Mouse (Mus musculus) embryonic facial prominence, embryonic 10.5 days (tissue): Measurements from ENCODE around the gene Lin7a. TPM values are rescaled to one million over a fixed set of nuclear protein-coding genes. Genes with fewer than 3 reads are reported as not detected.

Experiments used
- DNase-seq: peaks from one replicate; pipeline ENCODE4 v3.0.0-alpha.2; 2017; ENCODE audit warnings: low spot score
- H3K27ac ChIP-seq: fragments of 300-500 bp; sonication (generic); replicated peaks from 2 replicates; pipeline ENCODE4 v1.5.1; 2016; ENCODE audit warnings: mild to moderate bottlenecking
- H3K27me3 ChIP-seq: fragments of 300-500 bp; sonication (generic); replicated peaks from 2 replicates; pipeline ENCODE4 v1.6.1; 2016; ENCODE audit warnings: low read depth, mild to moderate bottlenecking; ENCODE audit not compliant: poor library complexity, severe bottlenecking
- H3K36me3 ChIP-seq: fragments of 300-500 bp; sonication (generic); replicated peaks from 2 replicates; pipeline ENCODE4 v1.6.1; 2016; ENCODE audit warnings: mild to moderate bottlenecking, moderate library complexity
- H3K4me1 ChIP-seq: fragments of 300-500 bp; sonication (generic); 2 replicates; pipeline ENCODE4 v1.6.1; 2016
- H3K4me3 ChIP-seq: fragments of 300-500 bp; sonication (generic); 2 replicates; pipeline ENCODE4 v1.5.1; 2016; ENCODE audit warnings: mild to moderate bottlenecking, moderate library complexity
- H3K9me3 ChIP-seq: fragments of 300-500 bp; sonication (generic); 2 replicates; pipeline ENCODE4 v1.6.1; 2016; ENCODE audit warnings: mild to moderate bottlenecking
- WGBS: fragments of 180-500 bp; shearing (Covaris S2); methylation state at CpG from one replicate; pipeline ENCODE4 v1.1.7; 2016; 5-methylcytosine and 5-hydroxymethylcytosine counted together
- polyA plus RNA-seq: library from polyadenylated mRNA; unstranded; fragments of >200 nt; fragmentation: Nextera tagmentation; extraction: Ambion mirVana; gene quantifications from 2 replicates; pipeline ENCODE4 v1.2.1, GENCODE M21; 2016

Gene Lin7a
- polyA plus RNA-seq, 1 experiment from 2014 or later = 2.0 TPM

DNA sequence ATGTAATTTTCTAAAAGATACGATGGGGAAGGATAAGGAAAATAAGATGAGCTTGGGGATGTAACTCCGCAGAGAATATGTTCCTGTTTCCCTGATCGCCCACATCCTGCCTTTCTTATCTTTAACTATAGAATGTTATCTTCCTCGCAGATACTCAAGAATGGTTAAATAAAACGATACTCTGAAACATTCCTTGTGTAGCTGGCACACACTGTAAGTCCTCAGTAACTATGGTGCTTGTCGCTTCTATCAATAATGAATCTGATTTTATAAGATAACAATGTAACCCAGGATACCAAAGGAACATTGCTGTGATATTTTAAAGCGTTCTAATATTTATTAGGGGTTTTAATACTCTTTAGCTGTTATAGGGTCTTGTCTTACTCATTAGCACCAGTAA, 22.4 kb upstream of the Lin7a start:
- H3K9me3 ChIP-seq = no peaks in the 10 kb centered on the region
- DNase-seq = no peak
- WGBS = 89% methylated on average over 7 of the region's 7 CpGs
- H3K27me3 ChIP-seq = no peaks in the 10 kb centered on the region
- no peaks in the 10 kb centered on the region for H3K36me3 ChIP-seq
- no peak overlapping the region for H3K27ac ChIP-seq
- H3K4me3 ChIP-seq = no peak overlapping the region
- 0 out of 2 replicates have a peak, but pooled peaks cover 3% of the 10 kb centered on the region for H3K4me1 ChIP-seq

DNA sequence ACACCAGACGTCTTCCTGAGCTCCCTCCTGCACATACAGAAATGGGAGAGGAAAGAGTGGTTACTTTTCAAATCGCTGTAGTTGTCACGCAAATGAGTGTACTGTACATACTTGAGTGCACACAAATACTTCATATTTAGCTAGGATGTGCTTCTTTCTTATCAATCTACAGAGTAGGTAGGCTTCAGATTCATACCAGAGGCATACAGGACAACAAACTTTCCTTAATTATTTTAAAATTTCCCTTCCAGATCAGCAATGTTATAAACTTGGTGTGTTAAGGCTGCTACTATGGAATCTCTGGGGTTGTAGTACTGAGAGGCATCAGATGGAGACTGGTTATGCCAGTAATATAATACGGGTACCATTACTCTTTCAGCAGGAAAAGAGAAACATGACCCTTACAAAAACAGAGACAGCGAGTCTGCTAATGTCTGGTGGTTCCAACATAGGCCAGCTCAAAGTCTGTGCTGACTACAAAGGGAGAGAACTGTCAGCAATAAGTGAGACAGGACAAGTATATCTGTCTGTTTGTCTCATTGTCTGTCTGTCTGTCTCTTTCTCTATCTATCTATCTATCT, 21.8 kb upstream of the Lin7a start:
- no peak for DNase-seq
- Histone ChIP-seq H3K4me3 (no peak overlapping the region), H3K36me3 (no peaks in the 10 kb centered on the region), H3K4me1 (0 out of 2 replicates have a peak, but pooled peaks cover 3% of the 10 kb centered on the region), H3K9me3 (no peaks in the 10 kb centered on the region), H3K27ac (no peak overlapping the region), H3K27me3 (no peaks in the 10 kb centered on the region)
- WGBS = 64% methylated on average over 5 of the region's 5 CpGs

DNA sequence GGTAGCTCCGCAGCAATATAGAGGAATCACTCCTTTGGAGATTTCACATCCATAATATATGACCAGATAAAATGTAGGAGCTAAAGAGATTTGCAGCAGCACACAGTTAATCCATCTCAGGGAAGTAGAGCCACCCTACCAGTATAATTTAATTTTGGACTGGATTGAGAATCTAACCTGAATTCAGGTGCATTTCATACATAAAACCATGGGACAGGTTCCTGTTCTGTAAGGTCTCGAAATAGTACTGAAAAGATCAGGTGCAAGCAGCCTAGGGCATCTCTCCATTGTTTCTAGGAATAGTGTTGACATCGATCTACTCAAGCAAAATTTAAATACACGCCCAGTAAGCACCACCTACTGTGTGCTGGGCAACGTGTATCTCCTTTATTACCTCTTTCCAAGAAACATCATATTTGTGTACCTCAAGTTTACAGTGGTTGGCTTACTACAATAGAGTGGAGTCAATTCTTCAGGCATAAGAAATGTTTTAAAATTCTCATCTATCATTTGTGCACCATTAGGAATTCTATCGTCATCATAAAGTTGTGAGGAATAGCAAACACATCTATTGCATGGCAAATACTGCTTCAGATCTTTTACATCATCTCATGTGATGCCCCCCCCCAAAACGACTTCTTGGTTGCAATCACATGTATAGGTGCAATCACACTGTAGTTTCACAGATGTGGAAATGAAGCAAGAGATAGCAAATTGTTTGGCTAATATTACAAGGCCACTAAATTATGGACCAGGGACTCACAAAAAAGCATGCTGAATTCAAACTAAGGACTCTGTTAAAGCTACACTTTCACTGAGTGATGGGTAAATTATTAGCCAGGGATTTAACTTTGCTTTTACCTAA, 20.9 kb upstream of the Lin7a start:
- Histone ChIP-seq H3K4me1 (0 out of 2 replicates have a peak, but pooled peaks cover 3% of the 10 kb centered on the region), H3K36me3 (no peaks in the 10 kb centered on the region), H3K27me3 (no peaks in the 10 kb centered on the region), H3K4me3 (no peak overlapping the region), H3K9me3 (no peaks in the 10 kb centered on the region), H3K27ac (no peak overlapping the region)
- no peak for DNase-seq
- WGBS = 83% methylated on average over 7 of the region's 7 CpGs

DNA sequence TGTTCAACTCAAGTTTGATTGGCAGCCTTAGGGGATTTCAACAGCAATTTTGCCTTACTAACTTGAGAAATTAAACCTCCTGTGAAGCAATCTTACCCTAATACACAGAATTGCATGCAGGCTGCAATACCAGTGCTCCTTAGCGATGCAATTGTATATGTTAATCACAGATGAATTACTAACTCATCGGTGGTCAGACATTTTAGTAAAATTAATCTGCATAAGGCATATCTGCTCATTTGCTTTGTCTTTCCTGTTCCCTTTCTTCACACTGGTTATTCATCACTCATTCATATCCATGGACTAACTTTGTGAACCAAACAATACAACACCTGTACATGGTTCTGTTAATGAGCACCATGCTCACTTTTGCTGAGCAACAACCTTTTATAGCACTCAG, 20.2 kb upstream of the Lin7a start:
- DNase-seq = no peak
- Histone ChIP-seq H3K9me3 (no peaks in the 10 kb centered on the region), H3K27ac (no peak overlapping the region), H3K4me1 (0 out of 2 replicates have a peak, but pooled peaks cover 3% of the 10 kb centered on the region), H3K36me3 (no peaks in the 10 kb centered on the region), H3K4me3 (no peak overlapping the region), H3K27me3 (no peaks in the 10 kb centered on the region)
- WGBS = 93% methylated on average over 2 of the region's 2 CpGs

DNA sequence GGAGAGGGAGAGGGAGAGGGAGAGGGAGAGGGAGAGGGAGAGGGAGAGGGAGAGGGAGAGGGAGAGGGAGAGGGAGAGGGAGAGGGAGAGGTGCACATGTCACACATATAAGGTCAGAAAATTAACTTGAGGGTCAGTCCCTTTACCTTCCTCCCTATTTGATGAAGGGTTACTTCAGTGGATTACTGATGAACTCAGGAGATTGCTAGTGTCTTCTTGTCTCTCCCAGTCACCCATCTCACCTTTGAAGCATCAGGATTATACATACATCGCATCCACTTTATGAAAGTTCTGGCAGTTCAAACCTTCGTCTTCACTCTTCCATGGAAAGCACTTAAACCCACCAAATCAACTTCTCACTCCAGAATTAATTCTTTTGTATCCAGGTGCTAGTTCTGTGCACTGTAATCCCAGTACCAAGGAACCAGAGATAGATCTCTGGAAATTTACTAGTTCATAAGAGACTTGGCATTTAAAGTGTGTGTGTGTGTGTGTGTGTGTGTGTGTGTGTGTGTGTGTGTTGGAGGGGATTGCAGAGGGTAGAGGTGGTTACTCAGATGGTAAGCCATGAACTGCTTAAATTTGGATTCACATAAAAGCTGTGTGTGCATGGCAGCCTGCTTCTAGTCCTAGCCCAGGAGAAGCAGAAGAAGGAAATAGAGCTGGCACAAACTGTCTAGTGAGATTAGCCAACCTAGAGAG, 19.5 kb upstream of the Lin7a start:
- no peaks in the 10 kb centered on the region for H3K9me3 ChIP-seq
- 0 out of 2 replicates have a peak, but pooled peaks cover 3% of the 10 kb centered on the region for H3K4me1 ChIP-seq
- WGBS = 91% methylated on average over 2 of the region's 2 CpGs
- no peak overlapping the region for H3K4me3 ChIP-seq
- H3K27me3 ChIP-seq = no peaks in the 10 kb centered on the region
- DNase-seq = no peak
- H3K27ac ChIP-seq = no peak overlapping the region
- no peaks in the 10 kb centered on the region for H3K36me3 ChIP-seq

DNA sequence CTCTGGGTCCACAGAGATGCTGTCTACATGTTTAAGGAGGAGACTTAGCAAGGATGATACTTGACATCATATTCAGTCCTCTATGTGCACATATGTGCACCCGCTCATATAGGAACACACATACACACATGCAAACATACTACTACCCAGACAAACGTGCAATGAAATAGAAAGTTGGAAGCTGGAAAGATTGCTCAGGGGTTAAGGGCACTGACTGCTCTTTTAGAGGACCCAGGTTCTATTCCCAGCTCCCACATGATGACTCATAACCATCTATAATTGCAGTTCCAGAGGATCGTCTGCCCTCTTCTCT, 19.0 kb upstream of the Lin7a start:
- Histone ChIP-seq H3K9me3 (no peaks in the 10 kb centered on the region), H3K36me3 (no peaks in the 10 kb centered on the region), H3K27ac (no peak overlapping the region), H3K27me3 (no peaks in the 10 kb centered on the region), H3K4me3 (no peak overlapping the region), H3K4me1 (0 out of 2 replicates have a peak, but pooled peaks cover 3% of the 10 kb centered on the region)
- WGBS = 87% methylated on average over 3 of the region's 3 CpGs
- DNase-seq = no peak

DNA sequence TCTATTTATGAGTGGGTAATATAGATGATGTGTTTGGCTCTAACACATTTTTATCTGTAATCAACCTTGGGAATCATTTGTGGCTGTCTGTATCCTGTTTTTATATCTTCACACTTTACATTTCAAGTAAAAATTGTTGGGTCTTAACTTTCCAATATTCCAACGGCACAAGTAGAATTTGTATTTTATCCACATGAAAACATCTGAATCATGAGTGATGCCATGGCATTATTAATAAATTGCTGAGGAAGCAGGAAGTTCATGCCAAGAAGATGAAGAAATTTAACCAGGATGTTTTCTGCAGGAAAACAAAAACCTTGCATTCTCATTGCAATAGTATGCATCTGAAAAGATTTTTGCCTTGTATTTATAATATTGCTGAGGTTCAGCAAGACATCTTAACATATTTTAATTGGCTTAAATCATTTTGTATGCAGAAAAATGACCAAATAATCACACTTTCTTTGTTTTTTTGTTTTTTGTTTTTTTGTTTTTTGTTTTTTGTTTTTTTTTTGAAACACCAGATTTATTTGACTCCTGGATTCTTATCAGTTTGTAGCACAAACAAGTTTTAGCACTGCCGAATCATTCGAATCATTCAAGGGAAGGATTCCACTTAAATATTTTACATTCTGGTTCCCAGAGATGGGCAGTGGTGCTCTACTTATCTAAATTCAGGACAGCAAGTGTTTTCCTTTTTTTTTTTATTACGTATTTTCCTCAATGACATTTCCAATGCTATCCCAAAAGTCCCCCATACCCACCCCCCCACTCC, 18.1 kb upstream of the Lin7a start:
- 90% methylated on average over 4 of the region's 4 CpGs for whole genome bisulfite sequencing
- Histone ChIP-seq H3K27ac (no peak overlapping the region), H3K4me1 (0 out of 2 replicates have a peak, but pooled peaks cover 3% of the 10 kb centered on the region), H3K4me3 (no peak overlapping the region), H3K36me3 (no peaks in the 10 kb centered on the region), H3K9me3 (no peaks in the 10 kb centered on the region), H3K27me3 (no peaks in the 10 kb centered on the region)
- DNase-seq = no peak

DNA sequence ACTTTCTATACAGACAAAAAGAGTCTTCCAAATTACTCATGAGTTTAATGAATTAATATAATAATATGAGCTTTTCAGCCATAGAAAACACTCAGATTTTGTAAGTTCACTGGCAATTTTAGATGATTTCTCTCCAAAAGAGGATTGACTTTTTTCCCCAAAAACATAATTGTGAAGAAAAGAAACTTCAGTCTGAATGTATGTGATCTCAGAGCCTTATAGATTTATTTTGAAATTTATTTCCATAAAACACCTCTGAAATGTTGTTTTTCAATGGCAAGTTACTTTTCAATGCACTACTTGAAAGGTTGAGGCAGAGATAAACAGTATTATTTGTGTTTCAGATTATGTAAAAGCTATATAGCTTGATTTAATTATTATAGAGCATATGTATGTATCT, 16.8 kb upstream of the Lin7a start:
- no peak for DNase-seq
- Histone ChIP-seq H3K27ac (no peak overlapping the region), H3K27me3 (no peaks in the 10 kb centered on the region), H3K36me3 (no peaks in the 10 kb centered on the region), H3K9me3 (no peaks in the 10 kb centered on the region), H3K4me1 (0 out of 2 replicates have a peak, but pooled peaks cover 3% of the 10 kb centered on the region), H3K4me3 (no peak overlapping the region)

DNA sequence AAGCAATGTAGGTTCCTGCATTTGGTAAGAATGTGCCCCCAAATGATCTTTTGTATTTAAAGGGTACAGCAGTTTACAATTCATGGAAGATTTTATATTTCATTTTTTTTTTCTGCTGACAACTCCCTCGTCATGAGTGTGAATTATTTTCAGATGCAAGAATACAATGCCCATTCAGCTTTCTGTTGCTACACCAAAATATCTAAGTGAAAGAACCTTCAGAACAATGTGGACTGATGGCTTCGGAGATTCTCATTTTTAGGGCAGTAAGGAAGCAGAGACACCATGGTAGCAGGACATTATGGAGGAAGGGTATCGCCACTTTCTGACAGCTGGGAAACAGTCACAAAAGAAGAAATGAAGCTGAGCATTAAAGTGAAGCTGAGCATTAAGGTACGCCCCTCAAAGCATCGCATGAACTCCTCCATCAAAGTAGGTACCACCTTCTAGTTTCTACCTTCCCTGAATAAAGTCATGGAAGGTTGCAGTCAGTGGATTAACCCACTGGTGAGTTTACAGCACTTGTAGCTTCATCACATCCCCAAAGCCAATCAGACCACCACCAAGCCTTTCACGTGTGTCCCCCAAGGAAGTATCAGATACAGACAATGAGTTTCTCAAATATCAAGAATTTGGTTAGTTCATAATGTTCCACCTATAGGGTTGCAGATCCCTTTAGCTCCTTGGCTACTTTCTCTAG, 16.0 kb upstream of the Lin7a start:
- WGBS = 85% methylated on average over 6 of the region's 6 CpGs
- H3K36me3 ChIP-seq = no peaks in the 10 kb centered on the region
- H3K27me3 ChIP-seq = no peaks in the 10 kb centered on the region
- no peaks in the 10 kb centered on the region for H3K9me3 ChIP-seq
- H3K4me1 ChIP-seq = no peaks in the 10 kb centered on the region
- H3K27ac ChIP-seq = no peak overlapping the region
- no peak for DNase-seq
- H3K4me3 ChIP-seq = no peak overlapping the region

DNA sequence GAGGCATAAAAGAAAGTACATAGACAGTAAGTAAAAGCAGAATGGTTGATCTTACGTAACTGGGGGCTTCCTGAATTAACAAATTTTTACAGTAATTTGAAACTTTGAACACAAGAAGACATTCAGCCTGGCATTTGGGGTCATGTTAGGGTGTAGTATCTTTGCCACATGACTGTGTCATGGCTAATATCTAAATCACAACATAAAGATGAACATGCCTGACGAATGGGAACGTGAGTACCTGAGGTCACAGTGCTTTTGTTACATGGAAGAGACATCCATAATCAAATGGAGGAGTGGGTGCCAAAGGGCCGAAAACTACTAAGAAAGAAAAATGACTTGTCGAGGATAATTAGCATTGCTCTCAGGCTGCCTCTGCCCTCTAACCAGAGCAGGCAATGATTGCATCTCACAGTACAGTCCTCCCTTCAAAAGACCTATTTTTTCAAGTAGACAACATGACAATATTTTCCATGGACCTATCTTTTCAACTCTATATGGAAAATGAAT, 15.0 kb upstream of the Lin7a start:
- Histone ChIP-seq H3K4me1 (no peaks in the 10 kb centered on the region), H3K36me3 (no peaks in the 10 kb centered on the region), H3K4me3 (no peak overlapping the region), H3K27ac (no peak overlapping the region), H3K9me3 (no peaks in the 10 kb centered on the region), H3K27me3 (no peaks in the 10 kb centered on the region)
- WGBS = 81% methylated on average over 5 of the region's 5 CpGs
- DNase-seq = no peak

DNA sequence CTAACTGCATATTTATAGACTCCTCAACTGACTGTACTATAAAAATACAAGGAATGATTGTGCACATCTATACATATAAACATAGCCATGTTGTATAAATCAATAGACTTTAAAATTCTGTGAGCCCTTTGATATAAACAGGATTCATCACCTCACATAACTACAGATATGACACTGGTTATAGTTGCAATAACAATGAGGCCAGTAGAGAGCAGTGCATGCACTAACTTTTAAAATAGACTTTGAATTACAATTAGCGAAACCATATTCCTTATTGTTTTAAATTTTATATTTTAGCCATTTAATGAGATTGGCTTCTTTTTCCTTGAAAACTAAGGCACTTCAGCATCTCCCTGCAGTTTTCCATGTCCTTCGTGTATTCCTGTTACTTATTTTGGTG, 11.1 kb upstream of the Lin7a start:
- Histone ChIP-seq H3K27ac (no peak overlapping the region), H3K27me3 (no peaks in the 10 kb centered on the region), H3K36me3 (no peaks in the 10 kb centered on the region), H3K9me3 (no peaks in the 10 kb centered on the region), H3K4me1 (no peaks in the 10 kb centered on the region), H3K4me3 (no peak overlapping the region)
- 85% methylated on average over 2 of the region's 2 CpGs for WGBS
- no peak for DNase-seq
